Mouse (Mus musculus) CD4-positive, CD25-positive, alpha-beta regulatory T cell, adult 2 months (primary cell): ENCODE results near the gene Nek6.

Experiments
- DNase-seq: peaks from one replicate; pipeline ENCODE4 v3.0.0-alpha.2; 2012; ENCODE audit warnings: low read depth, low spot score

Gene Nek6

GRCm38 (mm10) chr2:38509004-38509719 lies 2.3 kb upstream of the Nek6 start:
- DNase-seq: no peak

- peak; percentile 30 for DNase-seq
Observed at GRCm38 (mm10) chr2:38510120-38510519, 1.3 kb upstream of the Nek6 start.

GRCm38 (mm10) chr2:38512308-38513182 lies 1.1 kb downstream of the Nek6 start:
- no peak for DNase-seq

GRCm38 (mm10) chr2:38513183-38513529 lies 1.7 kb downstream of the Nek6 start:
- DNase-seq: no peak

- DNase-seq: no peak
Observed at GRCm38 (mm10) chr2:38514411-38514810, 3.0 kb downstream of the Nek6 start.

- no peak for DNase-seq
Observed at GRCm38 (mm10) chr2:38515446-38515845, 4.0 kb downstream of the Nek6 start.

GRCm38 (mm10) chr2:38516471-38516870 lies 5.0 kb downstream of the Nek6 start:
- no peak for DNase-seq

GRCm38 (mm10) chr2:38517045-38517444 lies 5.6 kb downstream of the Nek6 start:
- DNase-seq: no peak

- no peak for DNase-seq
Observed at GRCm38 (mm10) chr2:38518719-38519118, 7.3 kb downstream of the Nek6 start.

GRCm38 (mm10) chr2:38519934-38520333 lies 8.5 kb downstream of the Nek6 start:
- no peak for DNase-seq

GRCm38 (mm10) chr2:38521618-38522017 lies 10.2 kb downstream of the Nek6 start:
- DNase-seq: no peak

- no peak for DNase-seq
Observed at GRCm38 (mm10) chr2:38522354-38522753, 10.9 kb downstream of the Nek6 start.

- DNase-seq: no peak
Observed at GRCm38 (mm10) chr2:38523781-38524445, 12.5 kb downstream of the Nek6 start.

- DNase-seq: no peak
Observed at GRCm38 (mm10) chr2:38525034-38525433, 13.6 kb downstream of the Nek6 start.

- DNase-seq: no peak
Observed at GRCm38 (mm10) chr2:38529582-38530152, 18.2 kb downstream of the Nek6 start.

GRCm38 (mm10) chr2:38530955-38531381 lies 19.5 kb downstream of the Nek6 start:
- no peak for DNase-seq

GRCm38 (mm10) chr2:38533322-38533721 lies 21.9 kb downstream of the Nek6 start:
- no peak for DNase-seq

GRCm38 (mm10) chr2:38533767-38534166 lies 22.3 kb downstream of the Nek6 start:
- no peak for DNase-seq

GRCm38 (mm10) chr2:38534241-38534940 lies 22.9 kb downstream of the Nek6 start:
- DNase-seq: no peak

GRCm38 (mm10) chr2:38535051-38535450 lies 23.6 kb downstream of the Nek6 start:
- DNase-seq: no peak

GRCm38 (mm10) chr2:38535521-38536220 lies 24.2 kb downstream of the Nek6 start:
- DNase-seq: peak; percentile 40
